Mouse (Mus musculus): ENCODE measurements around the gene Ezr. TPM values are rescaled to one million over a fixed set of nuclear protein-coding genes. Genes with fewer than 3 reads are reported as not detected.
"Not testable (repeated sequence)": the region's sequence is repeated elsewhere in the genome, so short reads cannot be mapped to it uniquely, and the experiment has no call there.

Gene Ezr
- total RNA-seq, 2 experiments from 2014 or later: 21.9 to 27.4 TPM

DNA sequence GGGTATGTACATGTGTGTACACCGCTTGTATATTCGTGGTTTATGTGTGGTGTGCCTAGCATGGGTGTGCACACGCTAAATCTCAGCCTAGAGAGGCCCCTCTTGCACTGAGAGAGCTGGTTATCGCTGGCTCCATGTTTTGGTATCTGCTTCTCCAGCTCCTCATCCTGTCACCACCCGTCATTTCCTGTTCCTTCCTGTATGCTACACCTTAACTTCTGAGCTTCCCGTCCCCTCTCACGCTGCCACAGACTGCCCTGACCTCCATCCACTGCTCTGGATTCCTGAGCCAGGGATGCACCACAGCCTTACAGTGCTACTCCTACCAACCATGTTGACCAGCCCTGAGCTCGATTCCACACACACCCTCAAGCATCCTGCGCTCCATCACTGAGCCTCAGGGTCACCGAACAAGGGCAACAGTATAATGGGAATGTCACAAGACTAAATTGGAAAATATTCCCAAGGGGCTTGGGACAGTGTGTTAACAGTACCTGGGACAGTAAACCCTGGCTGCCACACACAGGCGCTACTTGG is 39.5 kb downstream of the Ezr start:
- no peak for DNase-seq

DNA sequence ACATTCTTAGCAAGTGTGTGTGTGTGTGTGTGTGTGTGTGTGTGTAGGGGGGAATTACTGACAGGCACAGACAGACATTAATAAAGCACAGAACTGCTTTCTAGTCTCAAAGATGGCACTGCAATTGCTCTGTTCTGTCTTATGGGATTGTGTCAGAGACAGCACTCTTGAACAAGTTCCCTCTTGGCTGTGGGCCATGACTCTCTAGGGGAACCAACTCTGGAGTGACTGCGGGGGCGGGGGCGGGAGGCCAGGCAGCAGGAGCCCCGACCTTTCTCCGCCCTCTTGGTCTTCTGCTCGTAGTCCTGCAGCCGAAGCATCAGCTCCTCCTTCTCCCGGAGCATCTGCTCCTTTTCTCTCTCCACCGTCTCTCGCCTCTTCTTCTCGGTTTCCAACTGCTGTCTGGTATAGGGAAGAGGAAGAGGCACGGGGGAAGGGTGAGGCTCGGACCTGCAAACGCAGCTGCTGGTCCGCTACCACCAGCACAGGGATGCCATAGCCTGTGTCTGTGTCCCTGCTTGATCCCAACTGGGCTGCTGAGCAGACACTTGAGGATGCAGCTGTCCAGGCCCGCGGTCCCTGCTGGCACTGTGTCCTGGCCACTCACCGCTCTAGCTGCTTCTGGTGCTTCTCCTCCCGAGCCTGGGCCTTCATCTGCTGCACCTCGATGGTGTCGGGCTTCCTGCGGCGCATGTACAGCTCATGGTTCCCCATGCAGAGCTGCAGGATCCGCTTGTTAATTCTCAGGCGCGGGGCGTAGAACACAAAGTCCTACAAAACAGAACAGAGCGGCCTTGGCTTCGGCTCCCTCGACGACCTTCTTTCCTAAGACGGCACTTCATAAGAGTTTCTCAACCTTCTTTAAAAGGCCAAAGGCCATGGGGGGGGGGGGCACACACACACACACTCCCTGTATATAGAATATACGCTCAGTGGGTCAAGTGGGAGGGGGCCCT is 40.2 kb downstream of the Ezr start:
- peak; percentile 38 to 46 for DNase-seq

DNA sequence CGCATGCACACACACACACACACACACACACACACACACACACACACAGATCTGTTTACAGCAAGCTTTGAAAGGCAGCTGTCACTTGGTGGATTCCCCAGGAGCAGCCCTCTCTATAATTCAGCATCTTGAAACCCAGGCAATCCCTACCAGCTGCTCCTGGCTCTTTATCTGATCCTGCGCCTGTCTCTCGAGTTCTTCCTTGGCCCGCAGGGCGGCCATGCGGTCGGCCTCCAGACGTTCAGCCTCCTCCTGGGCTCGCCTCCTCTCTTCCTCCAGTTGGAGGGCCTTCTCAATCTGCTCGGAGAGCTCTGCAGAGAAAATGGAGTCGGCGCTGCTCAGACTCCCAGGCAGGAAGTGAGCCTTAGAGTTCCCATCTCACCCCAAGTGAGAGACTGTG is 41.3 kb downstream of the Ezr start:
- DNase-seq: no peak

DNA sequence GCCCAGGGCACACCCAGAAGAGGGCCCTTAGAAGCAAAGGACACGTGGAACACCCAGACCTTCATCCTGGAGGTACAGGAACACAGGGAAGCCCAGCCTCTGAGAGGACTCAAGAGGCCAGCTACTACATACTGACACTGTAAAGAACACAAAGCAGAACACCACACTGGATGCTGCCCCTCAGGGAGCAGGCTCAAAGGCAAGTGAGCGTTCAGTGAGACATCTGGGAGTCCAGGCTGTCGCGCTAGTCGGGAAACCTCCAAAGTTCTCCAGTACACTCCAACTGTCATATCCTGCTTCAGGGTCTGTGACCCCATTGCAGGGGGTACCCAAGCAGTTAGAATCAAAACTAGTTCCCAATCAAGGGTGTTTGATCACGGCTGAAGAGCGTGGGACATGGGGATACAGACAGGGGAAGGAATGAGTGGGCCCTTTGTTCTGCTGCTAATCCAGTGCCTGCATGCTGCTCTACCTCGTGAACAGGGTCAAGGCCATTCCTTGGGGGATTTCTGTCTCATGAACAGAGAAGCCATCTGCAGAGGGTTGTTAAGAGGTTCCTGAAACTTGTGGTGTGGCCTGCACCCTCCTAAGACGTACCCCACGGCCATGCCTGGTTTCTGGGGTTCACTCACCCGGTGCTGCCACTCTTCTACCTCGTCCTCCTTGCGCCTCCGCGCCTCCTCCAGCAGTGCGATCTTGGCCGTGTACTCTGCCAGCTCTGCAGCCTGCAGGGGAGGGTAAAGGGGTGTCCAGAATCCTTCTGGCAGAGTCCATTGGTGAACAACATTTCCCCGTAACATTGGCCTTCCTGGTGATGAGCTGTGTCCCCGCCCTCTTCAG is 42.0 kb downstream of the Ezr start:
- DNase-seq: no peak

DNA sequence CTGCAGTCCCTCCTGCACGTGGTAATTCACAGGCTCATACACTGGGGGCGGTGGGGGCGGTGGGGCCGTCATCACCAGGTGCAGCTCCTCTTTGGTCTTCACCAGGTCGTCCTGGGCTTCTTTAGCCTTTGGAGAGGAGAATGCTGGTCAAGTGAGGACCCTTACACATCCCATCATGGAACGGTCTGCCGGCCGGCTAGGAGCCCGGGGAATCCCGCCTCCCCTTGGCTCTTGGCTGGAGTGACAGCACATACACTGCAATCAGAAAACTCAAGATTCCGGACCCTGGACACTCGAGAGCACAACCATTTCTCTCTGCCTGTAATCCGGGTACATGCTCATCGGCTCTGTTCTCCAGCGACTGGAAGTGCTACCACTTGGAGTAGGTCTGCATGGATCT is 42.8 kb downstream of the Ezr start:
- DNase-seq: no peak

DNA sequence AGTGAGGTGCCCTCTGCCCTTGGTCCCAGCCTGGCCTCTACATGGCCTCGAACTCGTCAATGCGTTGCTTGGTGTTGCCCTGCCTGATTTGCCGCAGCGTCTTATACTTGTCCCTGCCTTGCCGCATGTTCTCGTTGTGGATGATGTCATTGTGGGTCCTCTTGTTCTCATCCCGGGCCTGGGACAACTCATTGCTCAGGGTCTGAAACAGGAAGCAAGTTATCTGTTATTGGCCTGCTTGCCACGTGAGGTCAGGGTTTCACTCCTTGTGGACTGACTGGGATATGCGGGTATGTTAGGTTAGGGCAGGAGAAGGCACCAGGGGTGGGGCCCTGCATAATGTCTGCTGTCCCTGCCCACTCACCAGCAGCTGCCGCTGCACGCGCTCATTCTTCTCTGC is 43.3 kb downstream of the Ezr start:
- no peak for DNase-seq

DNA sequence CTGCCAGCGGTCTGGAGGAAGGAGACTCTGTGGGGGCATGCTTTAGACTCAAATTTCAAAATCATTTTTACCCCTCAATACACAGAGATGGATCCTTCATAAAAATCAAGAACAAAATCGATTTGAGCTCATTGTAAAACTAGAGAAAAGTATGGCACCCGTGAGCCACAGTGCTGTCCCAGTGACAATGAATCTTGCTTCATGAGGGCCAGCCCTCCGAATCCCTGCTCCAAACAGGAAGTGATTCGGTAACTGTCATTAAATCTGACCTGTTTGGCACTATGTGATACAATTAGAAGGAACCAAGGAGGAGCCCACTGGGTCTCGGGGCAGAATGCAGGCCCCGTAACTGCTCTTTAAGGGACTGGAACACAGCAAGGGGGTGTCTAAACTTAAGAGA is 43.7 kb downstream of the Ezr start:
- no peak for DNase-seq

DNA sequence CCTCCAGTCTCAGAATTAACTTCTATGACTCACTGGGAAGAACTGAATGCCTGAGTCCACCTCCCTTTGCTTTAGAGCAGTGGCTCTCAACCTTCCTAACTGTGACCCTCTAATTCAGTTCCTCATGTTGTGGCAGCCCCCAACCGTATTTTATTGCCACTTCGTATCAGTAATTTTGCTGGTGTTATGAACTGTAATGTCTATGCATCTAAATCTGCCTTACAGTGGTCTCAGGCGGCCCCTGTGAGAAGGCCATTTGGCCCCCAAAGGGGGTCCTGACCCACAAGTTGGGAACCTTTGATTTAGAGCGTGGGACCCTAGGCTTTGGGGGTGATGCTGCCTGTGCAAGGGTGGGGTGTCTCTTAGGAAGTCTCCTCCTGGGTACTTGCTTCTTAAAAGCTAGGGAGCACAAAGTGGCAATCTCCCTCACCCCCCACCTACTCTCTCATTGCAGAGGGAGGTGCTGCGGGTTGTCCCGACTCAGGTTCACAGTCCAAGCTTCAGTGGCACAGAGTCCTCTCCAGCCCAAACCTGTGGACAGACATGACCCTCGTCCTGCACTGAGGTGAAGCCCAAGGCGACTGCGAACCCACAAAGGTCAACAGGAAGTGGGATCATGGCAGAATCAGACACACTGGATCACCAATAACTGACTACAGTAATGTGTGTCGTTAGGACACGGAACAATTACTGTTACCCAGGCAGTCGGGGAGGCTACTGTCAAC is 45.1 kb downstream of the Ezr start:
- no peak for DNase-seq

DNA sequence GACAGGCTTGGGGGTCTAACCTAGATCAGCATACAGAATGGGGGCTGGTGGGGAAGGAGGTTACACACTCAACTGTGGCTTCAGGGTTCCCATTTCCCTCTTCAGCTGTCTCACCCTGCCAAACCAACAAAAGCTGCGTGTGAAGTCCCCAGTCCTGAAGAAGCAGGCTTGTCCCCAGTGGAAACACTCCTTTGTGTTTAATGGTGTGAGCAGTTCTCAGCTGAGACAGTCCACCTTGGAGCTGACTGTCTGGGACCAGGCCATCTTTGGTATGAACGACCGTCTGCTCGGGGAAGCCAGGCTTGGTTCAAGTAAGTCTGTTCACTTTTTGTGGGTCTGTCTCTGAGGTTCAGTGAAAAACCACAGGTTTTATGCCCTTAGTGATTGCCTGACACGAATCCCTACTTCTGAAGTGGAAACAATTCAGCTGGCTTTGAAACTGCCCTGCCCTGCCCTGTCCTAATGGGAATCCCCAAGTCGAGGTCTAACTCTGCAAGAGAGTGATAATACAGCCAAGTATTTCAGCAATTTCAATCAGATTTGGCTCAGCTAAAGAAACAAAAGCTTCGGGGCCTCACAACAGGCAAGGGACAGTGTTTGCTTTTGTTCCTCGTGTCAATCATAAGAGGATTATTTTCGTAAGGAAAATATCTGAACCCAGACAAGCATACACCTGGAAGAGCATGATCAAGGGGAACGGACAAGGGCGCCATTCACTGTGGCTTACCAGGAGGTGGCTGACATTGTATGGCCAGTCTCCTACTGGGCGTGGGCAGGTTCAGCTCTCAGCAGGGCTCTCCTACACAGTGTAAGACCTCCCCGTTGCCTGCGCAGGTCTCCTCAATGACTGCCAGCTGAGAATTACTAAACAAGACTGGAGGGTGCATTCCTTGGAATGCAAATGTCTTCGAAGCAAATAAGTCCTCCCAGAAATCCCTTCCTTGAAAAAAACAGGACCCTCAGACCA is 46.0 kb downstream of the Ezr start:
- no peak for DNase-seq

DNA sequence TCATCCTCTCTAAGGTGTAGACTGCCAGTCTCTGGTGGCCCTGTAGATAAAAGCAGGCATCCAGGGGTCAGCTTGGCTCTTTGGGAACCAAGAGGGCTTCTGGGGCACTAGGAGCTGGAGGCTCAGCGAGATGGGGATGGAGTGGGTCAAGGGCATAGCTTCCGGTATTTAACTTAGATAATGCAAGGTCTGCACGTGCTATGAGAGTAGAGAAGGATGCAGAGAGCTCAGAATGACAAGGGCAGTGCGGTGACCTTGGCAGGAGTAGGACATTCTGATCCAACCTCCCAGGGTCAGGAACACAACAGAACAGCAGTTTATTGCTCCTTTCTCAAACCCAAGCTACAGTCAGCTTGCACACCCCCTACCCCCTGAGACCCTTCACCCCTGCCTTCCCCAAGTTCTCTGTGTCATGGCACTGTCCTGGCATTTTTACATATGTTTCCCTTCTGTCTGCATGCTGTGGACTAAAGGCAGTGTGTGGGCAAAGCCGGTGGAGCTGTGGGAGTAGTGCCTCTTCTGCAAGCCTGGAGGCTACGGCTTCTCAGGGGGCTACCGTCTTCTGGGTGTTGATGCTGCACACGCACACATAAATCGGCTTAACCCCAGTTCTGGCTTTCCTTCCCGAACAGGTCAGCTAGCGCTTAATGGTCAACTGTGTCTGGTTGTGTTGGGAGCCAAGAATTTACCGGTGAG is 47.7 kb downstream of the Ezr start:
- DNase-seq: peak in 1 of 2 experiments; percentile 32

DNA sequence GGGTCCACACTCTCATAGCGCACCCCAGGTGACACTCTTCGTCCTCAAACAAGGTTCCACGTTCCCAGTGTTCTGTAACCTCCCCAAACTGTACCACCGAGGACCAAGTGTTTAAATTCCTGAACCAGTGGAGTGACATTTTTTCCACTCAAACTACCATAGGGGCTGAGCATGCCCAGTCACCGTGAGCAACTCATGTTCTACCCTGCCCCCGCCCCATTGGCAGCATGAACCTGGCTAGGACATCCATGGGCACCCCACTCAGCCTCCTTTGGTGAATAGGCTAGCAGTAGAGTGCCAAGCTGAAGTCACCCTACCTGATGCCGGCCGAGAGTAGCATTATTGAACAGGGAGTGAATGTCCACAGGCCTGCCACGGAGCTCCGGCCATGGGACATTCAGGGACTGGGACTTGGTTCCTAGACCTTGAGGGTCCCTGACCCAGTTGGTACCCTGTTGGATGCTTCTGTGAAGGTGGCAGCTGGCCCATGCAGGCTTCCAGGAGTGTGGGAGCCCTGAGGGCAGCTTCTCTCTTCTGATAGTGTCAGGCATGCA is 49.2 kb downstream of the Ezr start:
- DNase-seq: no peak

DNA sequence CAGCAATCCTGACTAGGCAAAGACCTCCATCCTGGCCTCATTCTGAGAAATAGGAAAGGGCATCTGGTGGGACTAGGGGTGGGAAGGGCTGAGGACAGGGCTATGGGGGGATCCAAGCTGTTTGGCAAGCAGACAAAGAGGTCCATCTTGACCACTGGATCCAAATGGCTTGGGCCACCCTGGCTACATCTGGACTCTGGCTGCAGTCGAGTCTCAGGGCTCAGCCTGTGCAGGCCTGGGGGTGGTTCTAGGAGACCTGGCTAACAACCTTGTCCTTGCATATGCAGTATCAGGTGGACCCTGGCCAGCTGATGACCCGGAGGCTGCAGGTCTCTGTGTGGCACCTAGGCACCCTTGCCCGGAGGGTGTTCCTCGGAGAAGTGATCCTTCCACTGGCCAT is 49.9 kb downstream of the Ezr start:
- DNase-seq: no peak

DNA sequence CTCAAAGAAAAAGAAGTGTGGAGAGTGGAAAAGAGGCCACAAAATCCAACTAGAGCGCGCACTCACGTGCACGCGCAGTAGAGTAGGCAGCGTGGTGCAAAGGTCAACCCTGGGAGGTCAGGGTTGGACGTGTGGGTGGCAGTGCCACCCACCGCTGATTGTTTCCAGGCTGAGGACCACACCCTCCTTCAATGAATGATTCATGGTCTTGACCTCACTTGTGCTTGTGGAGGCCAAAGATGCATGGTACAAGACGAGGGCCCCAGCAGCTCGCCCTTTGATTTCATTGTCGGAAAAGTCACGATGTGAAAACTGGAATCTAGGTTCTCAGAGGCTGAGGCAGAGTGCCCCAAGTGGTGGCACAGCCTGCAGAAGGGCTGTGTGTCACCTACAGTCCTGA is 51.0 kb downstream of the Ezr start:
- DNase-seq: no peak

DNA sequence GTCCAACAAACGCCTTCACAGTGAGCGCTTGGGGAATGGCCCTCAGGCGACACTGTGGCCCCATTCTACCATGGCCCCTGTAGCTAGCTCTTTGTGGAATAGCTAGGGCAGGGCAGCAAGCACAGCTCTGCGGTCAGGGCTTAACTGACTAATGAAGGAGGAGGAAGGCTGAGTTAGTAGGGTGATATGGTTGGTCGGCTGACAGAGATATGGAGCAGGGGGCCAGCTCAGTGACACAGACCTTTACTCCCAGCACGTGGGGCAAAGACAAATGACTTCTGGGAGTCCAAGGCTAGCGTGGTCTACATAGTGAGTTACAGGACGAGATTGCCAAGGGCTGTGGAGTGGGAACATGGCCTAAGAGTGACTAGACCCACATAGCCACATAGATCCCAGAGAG is 51.5 kb downstream of the Ezr start:
- no peak for DNase-seq

DNA sequence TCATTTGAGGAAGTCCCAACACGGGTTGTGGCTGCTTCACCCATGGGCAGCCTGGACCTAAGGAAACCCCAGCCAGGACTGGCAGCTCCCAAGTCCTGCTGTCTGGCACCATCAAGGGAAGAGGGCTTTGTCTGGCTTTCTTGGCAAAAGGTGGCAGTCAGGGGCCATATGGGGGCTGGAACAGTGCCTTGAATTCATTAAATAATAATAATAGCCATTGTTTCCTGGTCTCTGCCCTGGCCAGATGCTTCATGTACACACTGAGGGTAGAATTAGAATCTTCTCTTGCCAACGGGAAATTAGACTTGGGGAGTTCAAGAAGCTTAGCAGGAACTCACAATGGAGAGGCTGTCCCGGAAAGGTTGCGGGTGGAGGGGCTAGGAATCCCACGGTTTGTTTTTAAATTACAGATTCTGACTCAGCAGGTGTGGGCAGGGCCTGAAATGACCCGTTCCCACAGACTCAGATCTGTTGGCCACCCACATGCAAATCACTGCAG is 53.3 kb downstream of the Ezr start:
- no peak for DNase-seq

DNA sequence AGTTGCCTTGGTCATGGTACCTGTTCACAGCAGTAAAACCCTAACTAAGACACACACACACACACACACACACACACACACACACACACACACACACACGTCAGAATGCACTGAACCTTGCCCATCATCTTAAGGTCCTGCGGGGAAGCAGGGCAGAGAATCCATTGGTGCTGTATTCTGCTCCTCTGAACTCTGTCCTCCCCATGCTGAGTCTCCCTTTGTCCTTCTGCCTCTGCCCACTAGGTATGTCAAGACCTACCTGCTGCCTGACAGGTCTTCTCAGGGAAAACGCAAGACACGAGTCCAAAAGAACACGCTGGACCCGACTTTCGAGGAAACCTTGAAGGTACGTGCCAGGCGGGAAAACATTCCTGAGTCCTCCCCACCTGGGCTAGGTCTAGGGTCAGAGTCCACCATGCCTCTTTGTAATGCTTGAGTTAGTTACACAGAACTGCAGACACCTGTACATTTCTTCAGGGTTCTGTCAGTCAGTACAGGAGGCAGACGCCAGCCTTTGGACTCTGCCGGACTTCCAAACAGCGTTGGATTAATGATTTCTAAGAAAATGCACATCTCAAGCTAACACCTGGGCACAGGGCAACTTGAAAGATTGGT is 54.5 kb downstream of the Ezr start:
- DNase-seq: no peak

DNA sequence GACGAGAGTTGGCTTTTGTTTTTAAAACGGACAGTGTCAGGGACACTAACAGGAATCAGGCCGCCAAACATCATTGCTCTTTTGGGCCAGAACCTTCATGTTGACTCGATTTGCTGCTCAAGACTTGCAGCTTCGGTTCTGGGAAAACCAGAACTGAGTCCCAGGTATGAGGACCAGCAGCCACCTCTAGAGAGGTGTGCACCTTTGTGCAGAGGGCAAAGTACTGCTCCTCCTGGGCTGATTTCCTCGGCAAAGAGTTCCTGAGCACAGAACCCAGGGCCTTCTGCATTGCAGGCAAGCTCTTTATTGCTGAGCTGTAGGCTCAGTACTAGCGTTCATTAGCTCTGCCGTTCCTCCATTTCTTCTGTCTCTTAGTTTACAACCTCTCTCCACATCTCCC is 68.6 kb downstream of the Ezr start:
- DNase-seq: not testable (repeated sequence)

DNA sequence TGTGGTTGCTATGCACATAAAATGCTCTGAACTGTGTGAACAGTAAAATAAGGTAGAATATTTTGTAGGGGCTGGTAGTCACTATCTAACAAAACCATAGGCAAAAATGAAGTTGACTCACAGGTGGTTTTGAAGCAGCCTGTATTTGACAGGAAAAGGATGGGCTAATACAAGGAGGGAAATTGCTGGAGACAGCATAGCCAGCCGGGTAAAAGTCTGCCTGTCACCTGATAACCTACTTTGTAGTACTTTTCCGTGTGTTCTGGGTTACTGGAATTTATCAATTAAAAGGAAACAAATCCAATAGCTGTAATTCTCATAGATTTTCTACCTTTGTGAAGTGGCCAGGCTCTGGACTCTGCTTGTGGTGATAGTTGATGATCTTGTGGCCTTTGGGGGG is 69.1 kb downstream of the Ezr start:
- not testable (repeated sequence) for DNase-seq

DNA sequence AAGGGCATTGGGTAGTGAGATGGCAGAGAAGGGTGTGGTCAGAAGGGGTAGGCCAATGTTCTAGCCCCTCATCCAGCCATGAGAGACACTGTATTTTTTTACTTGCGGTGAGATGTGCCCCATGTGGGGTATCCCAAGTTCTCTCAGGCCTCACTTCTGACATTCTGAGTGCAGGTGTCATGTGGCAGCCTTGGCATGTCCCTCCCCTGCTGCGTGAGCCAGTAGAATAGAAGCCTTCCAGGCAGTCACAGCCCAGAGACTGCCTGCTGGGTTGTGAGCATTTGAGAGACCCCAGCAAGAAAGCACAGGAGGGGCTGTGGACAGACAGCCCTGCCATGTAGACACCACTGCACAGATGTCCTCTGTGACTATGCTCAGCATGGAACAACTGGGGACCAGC is 74.4 kb downstream of the Ezr start:
- not testable (repeated sequence) for DNase-seq
